Mouse (Mus musculus): Measurements from ENCODE around the gene Arhgap1.

- no peak for TF ChIP-seq CTCF (IDR thresholded peaks at IDR 0.05; ENCODE audit: low read depth, low read length)
- TF ChIP-seq GATA1 (IDR thresholded peaks at IDR 0.05; ENCODE audit: borderline replicate concordance, low read length) = no peak
- TF ChIP-seq POLR2AphosphoS5 (IDR thresholded peaks at IDR 0.05; ENCODE audit: insufficient replicate concordance, low read depth, low read length) = no peak
- TF ChIP-seq TAL1 (conservative IDR thresholded peaks at IDR 0.05; ENCODE audit: low read depth, low read length) = no peak
Measured at GRCm38 (mm10) chr2:91636229-91636628, 13.4 kb upstream of the Arhgap1 start, which contains the start of gene F2.

Measured in G1E (cell line).